Mouse (Mus musculus) lung, postnatal 0 days (tissue): ENCODE measurements around the gene Lipc. TPM values are rescaled to one million over a fixed set of nuclear protein-coding genes. Genes with fewer than 3 reads are reported as not detected.

Experiments
- ATAC-seq: fragments of 200-750 bp; cut with Nextera tagmentation; 2 replicates; pipeline ENCODE4 v1.8.0; 2017; ENCODE audit warnings: moderate library complexity
- DNase-seq: peaks from one replicate; pipeline ENCODE4 v3.0.0-alpha.2; 2016; ENCODE audit warnings: low spot score
- H3K27ac ChIP-seq: fragments of 300-500 bp; sonication (generic); 2 replicates; pipeline ENCODE4 v1.5.1; 2014; ENCODE audit warnings: antibody characterized with exemption, mild to moderate bottlenecking, low read length, mixed read lengths
- H3K27me3 ChIP-seq: fragments of 300-500 bp; sonication (generic); replicated peaks from 2 replicates; pipeline ENCODE4 v1.6.1; 2014; ENCODE audit warnings: low read length, mixed read lengths; ENCODE audit not compliant: insufficient read depth
- H3K36me3 ChIP-seq: fragments of 300-500 bp; sonication (generic); 2 replicates; pipeline ENCODE4 v1.6.1; 2014; ENCODE audit warnings: low read length, mixed read lengths; ENCODE audit not compliant: insufficient read depth
- H3K4me1 ChIP-seq: fragments of 300-500 bp; sonication (generic); 2 replicates; pipeline ENCODE4 v1.6.1; 2014; ENCODE audit warnings: antibody characterized with exemption, low read depth, low read length, mixed read lengths; ENCODE audit not compliant: insufficient read depth
- H3K4me2 ChIP-seq: fragments of 300-500 bp; sonication (generic); replicated peaks from 2 replicates; pipeline ENCODE4 v1.6.1; 2014; ENCODE audit warnings: low read depth, mild to moderate bottlenecking, low read length, moderate library complexity, mixed read lengths
- H3K4me3 ChIP-seq: fragments of 300-500 bp; sonication (generic); 2 replicates; pipeline ENCODE4 v1.5.1; 2014; ENCODE audit warnings: low read depth, low read length
- H3K9ac ChIP-seq: fragments of 300-500 bp; sonication (generic); replicated peaks from 2 replicates; pipeline ENCODE4 v1.6.1; 2014; ENCODE audit warnings: low read depth, mild to moderate bottlenecking
- H3K9me3 ChIP-seq: fragments of 300-500 bp; sonication (generic); 2 replicates; pipeline ENCODE4 v1.6.1; 2016; ENCODE audit warnings: low read length, mixed read lengths
- CTCF ChIP-seq: IDR thresholded peaks from 2 replicates; pipeline ENCODE4 v1.5.1; 2016; ENCODE audit warnings: antibody characterized with exemption, mild to moderate bottlenecking
- EP300 ChIP-seq: IDR thresholded peaks from 2 replicates; pipeline ENCODE4 v1.6.1; 2016; ENCODE audit warnings: antibody characterized with exemption, mild to moderate bottlenecking, control low read depth
- WGBS: fragments of 180-500 bp; shearing (Covaris S2); extraction: QIAGEN DNeasy Blood & Tissue Kit; methylation state at CpG from one replicate; pipeline ENCODE4 v1.1.7; 2014; 5-methylcytosine and 5-hydroxymethylcytosine counted together
- microRNA-seq: library from miRNA; unstranded; fragments of <30 nt; microRNA quantifications from one replicate; pipeline ENCODE4, GENCODE M21; 2016
- polyA plus RNA-seq: library from polyadenylated mRNA; unstranded; fragments of >200 nt; fragmentation: Nextera tagmentation; extraction: Ambion mirVana; gene quantifications from 2 replicates; pipeline ENCODE4 v1.2.1, GENCODE M21; 2015

Lipc gene
- polyA plus RNA-seq, 1 experiment from 2014 or later, result 0.21 TPM

GRCm38 (mm10) chr9:70751504-70752222, 200.4 kb downstream of the Lipc start:
- no peaks in the 10 kb centered on the region for H3K4me1 ChIP-seq
- H3K27me3 ChIP-seq, result no peaks in the 10 kb centered on the region
- no peak for TF ChIP-seq EP300
- TF ChIP-seq CTCF, result no peak
- no peak overlapping the region for H3K27ac ChIP-seq
- peaks cover 13% of the 10 kb centered on the region for H3K36me3 ChIP-seq
- H3K9me3 ChIP-seq, result no peaks in the 10 kb centered on the region
- 86% methylated on average over 3 of the region's 3 CpGs for WGBS
- DNase-seq (no peak), ATAC-seq (no peak)
- no peak overlapping the region for H3K9ac ChIP-seq
- H3K4me3 ChIP-seq, result no peak overlapping the region
- H3K4me2 ChIP-seq, result no peak overlapping the region

Small RNAs within 50 kb of the gene (microRNA-seq; reads per million reads assigned to microRNA genes)
- not detected for gene Gm25149

Other genes with a start within 250 kb of the Lipc start
- gene Aqp9, start 216.5 kb upstream of the Lipc start, polyA plus RNA-seq, result 0.37 and 0.78 TPM in 2 replicates